In the genomic region with DNA sequence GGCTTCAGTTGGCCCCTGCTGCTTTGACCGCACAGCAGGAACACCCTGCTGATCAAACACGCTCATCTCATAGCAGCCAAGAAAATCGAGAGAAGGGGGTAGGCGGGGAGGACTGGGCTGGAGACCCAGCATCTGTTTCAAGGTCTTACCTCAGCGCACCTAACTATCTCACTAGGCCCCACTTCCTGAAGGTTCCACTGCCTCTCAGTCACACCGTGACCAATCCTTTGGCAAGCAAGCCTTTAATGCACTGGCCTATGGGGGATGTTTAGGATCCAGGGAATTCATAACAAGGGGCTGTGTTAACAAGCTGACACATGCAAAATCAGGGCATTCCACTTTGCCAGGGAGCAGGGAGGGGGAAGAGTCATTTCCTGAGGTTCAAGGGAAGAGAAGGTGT, we compare ENCODE assay signal across 30 mouse cellular contexts.
A peak's percentile ranks its signal among the peaks of the same experiment; 100 is the strongest.
DNase-seq lines count a peak whose midpoint lies in the region; ATAC-seq lines count a peak whose summit lies in the region.
"Had no signal": no experiment of that assay in that cellular context is flagged by ENCODE, and none has a peak within 500 bp of the region (broad histone marks: within the 10 kb centered on the region; RNA-seq: fewer than 3 reads in every experiment).

No protein-coding gene starts in this region.

- ATAC-seq in heart, embryonic 12.5 days (ENCODE audit: insufficient number of reproducible peaks, low FRiP score), result no peak
- ATAC-seq in megakaryocyte, adult 5-6 weeks (ENCODE audit: poor library complexity, severe bottlenecking), result no peak
- ATAC-seq: forebrain, embryonic 15.5 days; intestine, embryonic 15.5 days had no signal

- intact Hi-C loops in left cerebral cortex, postnatal 4 days (cut with DNase I), result no loop called here

- no peak overlapping the region for H3K4me2 ChIP-seq in heart, embryonic 12.5 days
- H3K4me2 ChIP-seq: forebrain, embryonic 15.5 days; heart, embryonic 15.5 days; hindbrain, embryonic 15.5 days; intestine, embryonic 15.5 days; liver, embryonic 15.5 days; lung, embryonic 15.5 days; midbrain, embryonic 12.5 days; neural tube, embryonic 12.5 days had no signal

- H3K27ac ChIP-seq in heart, embryonic 12.5 days (ENCODE audit: poor library complexity, severe bottlenecking), result no peak overlapping the region
- peak overlapping the region; percentile 74 for H3K27ac ChIP-seq in limb, embryonic 10.5 days
- H3K27ac ChIP-seq: forebrain, embryonic 15.5 days; gastrocnemius, adult 2 months; heart, adult 2 months; heart, embryonic 15.5 days; hindbrain, embryonic 15.5 days; intestine, embryonic 15.5 days; kidney, postnatal 0 days; liver, embryonic 15.5 days; lung, embryonic 15.5 days; midbrain, embryonic 12.5 days; neural tube, embryonic 12.5 days had no signal

- no peak overlapping the region for H3K9ac ChIP-seq in heart, embryonic 12.5 days
- H3K9ac ChIP-seq: forebrain, embryonic 15.5 days; heart, embryonic 15.5 days; hindbrain, embryonic 15.5 days; intestine, embryonic 15.5 days; liver, embryonic 15.5 days; lung, embryonic 15.5 days; midbrain, embryonic 12.5 days; neural tube, embryonic 12.5 days had no signal

- H3K36me3 ChIP-seq in heart, embryonic 12.5 days, result no peaks in the 10 kb centered on the region
- no peaks in the 10 kb centered on the region for H3K36me3 ChIP-seq in limb, embryonic 10.5 days
- H3K36me3 ChIP-seq: forebrain, embryonic 15.5 days; G1E; heart, embryonic 15.5 days; hindbrain, embryonic 15.5 days; intestine, embryonic 15.5 days; liver, embryonic 15.5 days; lung, embryonic 15.5 days; midbrain, embryonic 12.5 days; neural tube, embryonic 12.5 days had no signal

- 55% methylated on average over 6 of the region's 6 CpGs for WGBS in heart, embryonic 12.5 days
- WGBS in limb, embryonic 10.5 days, result 69% methylated on average over 6 of the region's 6 CpGs

- H3K27me3 ChIP-seq in heart, embryonic 12.5 days (replicated peaks), result no peaks in the 10 kb centered on the region
- no peaks in the 10 kb centered on the region for H3K27me3 ChIP-seq in limb, embryonic 10.5 days (ENCODE audit: low read depth, poor library complexity, severe bottlenecking)
- H3K27me3 ChIP-seq: forebrain, embryonic 15.5 days; heart, embryonic 15.5 days; hindbrain, embryonic 15.5 days; intestine, embryonic 15.5 days; liver, embryonic 15.5 days; lung, embryonic 15.5 days; megakaryocyte, embryonic 14.5 days; neural tube, embryonic 12.5 days had no signal

- H3K4me1 ChIP-seq in heart, embryonic 12.5 days (replicated peaks), result peaks cover 26% of the 10 kb centered on the region
- H3K4me1 ChIP-seq in limb, embryonic 10.5 days, result peaks cover 47% of the 10 kb centered on the region
- H3K4me1 ChIP-seq: intestine, embryonic 15.5 days; liver, embryonic 15.5 days; neural tube, embryonic 12.5 days had no signal

- peak; percentile 78 for DNase-seq in heart, adult 11 months
- DNase-seq in left cerebral cortex, postnatal 4 days, result peak; percentile 30
- DNase-seq in left cerebral cortex, adult 9 months (ENCODE audit: low spot score in 2 of 2), result no peak
- DNase-seq in limb, embryonic 10.5 days (ENCODE audit: low spot score), result no peak
- DNase-seq in c-Kit-positive CD71-positive TER-119-positive erythroid progenitor cells, embryonic 14.5 days (ENCODE audit: low spot score), result no peak
- DNase-seq: adrenal gland, adult 8-10 months; cerebellum, adult 9-11 months; embryo, embryonic 11 days; gastrocnemius, adult 2 months; gastrocnemius, postnatal 36 days; heart, adult 2 months; kidney, adult 8-10 months; kidney, postnatal 4 days; right cerebral cortex, postnatal 4 days; thymus, adult 2 months; thymus, postnatal 36 days had no signal

- H3K4me3 ChIP-seq in heart, embryonic 12.5 days, result no peak overlapping the region
- no peak overlapping the region for H3K4me3 ChIP-seq in limb, embryonic 10.5 days
- H3K4me3 ChIP-seq: forebrain, embryonic 15.5 days; gastrocnemius, adult 2 months; heart, adult 2 months; heart, embryonic 15.5 days; hindbrain, embryonic 15.5 days; intestine, embryonic 15.5 days; liver, embryonic 15.5 days; lung, embryonic 15.5 days; megakaryocyte, embryonic 14.5 days; midbrain, embryonic 12.5 days; myocyte; neural tube, embryonic 12.5 days had no signal

- no peaks in the 10 kb centered on the region for H3K9me3 ChIP-seq in heart, embryonic 12.5 days (replicated peaks)
- H3K9me3 ChIP-seq in limb, embryonic 10.5 days (replicated peaks), result no peaks in the 10 kb centered on the region
- H3K9me3 ChIP-seq: forebrain, embryonic 15.5 days; heart, embryonic 15.5 days; hindbrain, embryonic 15.5 days; intestine, embryonic 15.5 days; liver, embryonic 15.5 days; lung, embryonic 15.5 days; megakaryocyte, embryonic 14.5 days; midbrain, embryonic 12.5 days; neural tube, embryonic 12.5 days had no signal

Comparison
In these comparisons a context has a peak if more than half of its experiments do, and no peak if none do; other contexts are left out.
1. DNase-seq: peak in heart, adult 11 months (single experiment) and left cerebral cortex, postnatal 4 days (single experiment); none in left cerebral cortex, adult 9 months (0 of 2), limb, embryonic 10.5 days (single experiment) and c-Kit-positive CD71-positive TER-119-positive erythroid progenitor cells, embryonic 14.5 days (single experiment).